Mouse (Mus musculus) lung, postnatal 0 days (tissue): ENCODE results near the gene Serpina9.

Experiments
- CTCF ChIP-seq: IDR thresholded peaks from 2 replicates; pipeline ENCODE4 v1.5.1; 2016; ENCODE audit warnings: antibody characterized with exemption, mild to moderate bottlenecking
- EP300 ChIP-seq: IDR thresholded peaks from 2 replicates; pipeline ENCODE4 v1.6.1; 2016; ENCODE audit warnings: antibody characterized with exemption, mild to moderate bottlenecking, control low read depth

- TF ChIP-seq EP300 (no peak), CTCF (no peak)
Measured at GRCm38 (mm10) chr12:103992945-103993344, 20.6 kb downstream of the Serpina9 start.
